Comparison of ENCODE assay signal across 25 mouse cellular contexts in genomic region chr13:9333187-9333586, GRCm38 (mm10).
"Had no signal": no experiment of that assay in that cellular context is flagged by ENCODE, and none has a peak within 500 bp of the region (broad histone marks: within the 10 kb centered on the region; RNA-seq: fewer than 3 reads in every experiment).

No protein-coding gene starts in this region.

- H3K36me3 ChIP-seq: heart, embryonic 12.5 days; hindbrain, embryonic 10.5 days; hindbrain, embryonic 12.5 days; hindbrain, embryonic 15.5 days; limb, embryonic 10.5 days; limb, embryonic 12.5 days; liver, embryonic 13.5 days; liver, embryonic 15.5 days had no signal

- H3K4me1 ChIP-seq: liver, embryonic 13.5 days; liver, embryonic 15.5 days had no signal

- H3K4me3 ChIP-seq: gastrocnemius, adult 2 months; heart, embryonic 12.5 days; hindbrain, embryonic 10.5 days; hindbrain, embryonic 12.5 days; hindbrain, embryonic 15.5 days; layer of hippocampus, adult 2 months; left cerebral cortex, adult 2 months; limb, embryonic 10.5 days; limb, embryonic 12.5 days; liver, embryonic 13.5 days; liver, embryonic 15.5 days had no signal

- H3K27ac ChIP-seq: gastrocnemius, adult 2 months; hindbrain, embryonic 10.5 days; hindbrain, embryonic 12.5 days; hindbrain, embryonic 15.5 days; hindbrain, postnatal 0 days; layer of hippocampus, adult 2 months; left cerebral cortex, adult 2 months; limb, embryonic 10.5 days; limb, embryonic 12.5 days; liver, embryonic 13.5 days; liver, embryonic 15.5 days had no signal

- ATAC-seq: hindbrain, postnatal 0 days; intestine, embryonic 16.5 days had no signal

- DNase-seq: gastrocnemius, adult 2 months; gastrocnemius, postnatal 10 days; gastrocnemius, postnatal 25 days; heart, adult 18-20 months; heart, postnatal 10 days; heart, postnatal 4 days; kidney, adult 18-20 months; kidney, adult 8-10 months; kidney, postnatal 10 days; kidney, postnatal 25 days; kidney, postnatal 4 days; liver; liver, embryonic 13.5 days had no signal

- H3K4me2 ChIP-seq: heart, embryonic 12.5 days; hindbrain, embryonic 12.5 days; hindbrain, embryonic 15.5 days; limb, embryonic 12.5 days; liver, embryonic 11.5 days; liver, embryonic 13.5 days; liver, embryonic 15.5 days had no signal

- H3K9me3 ChIP-seq: heart, embryonic 12.5 days; hindbrain, embryonic 10.5 days; hindbrain, embryonic 12.5 days; hindbrain, embryonic 15.5 days; limb, embryonic 10.5 days; limb, embryonic 12.5 days; liver, embryonic 13.5 days; liver, embryonic 15.5 days had no signal

- H3K27me3 ChIP-seq: heart, embryonic 12.5 days; hindbrain, embryonic 12.5 days; hindbrain, embryonic 15.5 days; limb, embryonic 12.5 days; liver, embryonic 13.5 days; liver, embryonic 15.5 days had no signal

- H3K9ac ChIP-seq: heart, embryonic 12.5 days; hindbrain, embryonic 12.5 days; hindbrain, embryonic 15.5 days; limb, embryonic 12.5 days; liver, embryonic 13.5 days; liver, embryonic 15.5 days had no signal
